Mouse (Mus musculus) hindbrain, embryonic 15.5 days (tissue): Measurements from ENCODE around the gene Nabp2. TPM values are rescaled to one million over a fixed set of nuclear protein-coding genes. Genes with fewer than 3 reads are reported as not detected.
A peak's percentile ranks its signal among the peaks of the same experiment; 100 is the strongest.

Experiments
- ATAC-seq: fragments of 200-750 bp; cut with Nextera tagmentation; 2 replicates; pipeline ENCODE4 v1.8.0; 2017; ENCODE audit warnings: low read depth, moderate number of reproducible peaks, moderate TSS enrichment; ENCODE audit not compliant: low FRiP score
- H3K27ac ChIP-seq: fragments of 300-500 bp; sonication (generic); replicated peaks from 2 replicates; pipeline ENCODE4 v1.5.1; 2015; ENCODE audit warnings: mild to moderate bottlenecking, inconsistent platforms
- H3K27me3 ChIP-seq: fragments of 300-500 bp; sonication (generic); 2 replicates; pipeline ENCODE4 v1.6.1; 2015; ENCODE audit warnings: control low read depth, inconsistent platforms
- H3K36me3 ChIP-seq: fragments of 300-500 bp; sonication (generic); 2 replicates; pipeline ENCODE4 v1.6.1; 2015; ENCODE audit warnings: control low read depth, inconsistent platforms
- H3K4me1 ChIP-seq: fragments of 300-500 bp; sonication (generic); replicated peaks from 2 replicates; pipeline ENCODE4 v1.6.1; 2015; ENCODE audit warnings: control low read depth, inconsistent platforms
- H3K4me2 ChIP-seq: fragments of 300-500 bp; sonication (generic); 2 replicates; pipeline ENCODE4 v1.6.1; 2015; ENCODE audit warnings: moderate library complexity, mild to moderate bottlenecking, inconsistent platforms
- H3K4me3 ChIP-seq: fragments of 300-500 bp; sonication (generic); 2 replicates; pipeline ENCODE4 v1.5.1; 2015; ENCODE audit warnings: mild to moderate bottlenecking, inconsistent platforms
- H3K9ac ChIP-seq: fragments of 300-500 bp; sonication (generic); 2 replicates; pipeline ENCODE4 v1.6.1; 2015; ENCODE audit warnings: inconsistent platforms
- H3K9me3 ChIP-seq: fragments of 300-500 bp; sonication (generic); 2 replicates; pipeline ENCODE4 v1.6.1; 2016; ENCODE audit warnings: control low read depth, inconsistent platforms
- WGBS: fragments of 180-500 bp; shearing (Covaris S2); methylation state at CpG from one replicate; pipeline ENCODE4 v1.1.7; 2015; 5-methylcytosine and 5-hydroxymethylcytosine counted together
- polyA plus RNA-seq: library from polyadenylated mRNA; unstranded; fragments of >200 nt; fragmentation: Nextera tagmentation; extraction: Ambion mirVana; gene quantifications from 2 replicates; pipeline ENCODE4 v1.2.1, GENCODE M21; 2015

Gene Nabp2
- 137 and 141 TPM in 2 replicates for polyA plus RNA-seq

GRCm38 (mm10) chr10:128411211-128412054 is at the start of gene Nabp2, which contains the start of gene Rnf41:
Gene Nabp2, minus strand, starts transcription at chr10:128411492.
Gene Rnf41, plus strand, starts transcription at chr10:128411657.
- Histone ChIP-seq H3K4me3 (peak within 1 kb of the TSS; percentile 92), H3K4me2 (peak within 1 kb of the TSS; percentile 95), H3K27me3 (no peaks in the 10 kb centered on the region), H3K36me3 (peaks cover 20% of the 10 kb centered on the region), H3K9ac (peak within 1 kb of the TSS; percentile 89), H3K27ac (peak within 1 kb of the TSS; percentile 93), H3K9me3 (no peaks in the 10 kb centered on the region), H3K4me1 (peaks cover 51% of the 10 kb centered on the region)
- 0% methylated on average over 50 of the region's 50 CpGs for WGBS
- peak; percentile 89 for ATAC-seq

- H3K4me1 ChIP-seq: peaks cover 19% of the 10 kb centered on the region
- peak overlapping the region; percentile 76 for H3K4me3 ChIP-seq
- no peaks in the 10 kb centered on the region for H3K27me3 ChIP-seq
- H3K4me2 ChIP-seq: peak overlapping the region; percentile 89
- peak overlapping the region; percentile 98 for H3K9ac ChIP-seq
- no peak for ATAC-seq
- no peaks in the 10 kb centered on the region for H3K9me3 ChIP-seq
- peak overlapping the region; percentile 98 for H3K27ac ChIP-seq
- 4% methylated on average over 5 of the region's 5 CpGs for WGBS
- peaks cover 34% of the 10 kb centered on the region for H3K36me3 ChIP-seq
Measured at GRCm38 (mm10) chr10:128460270-128460630, 49.0 kb upstream of the Nabp2 start.

DNA sequence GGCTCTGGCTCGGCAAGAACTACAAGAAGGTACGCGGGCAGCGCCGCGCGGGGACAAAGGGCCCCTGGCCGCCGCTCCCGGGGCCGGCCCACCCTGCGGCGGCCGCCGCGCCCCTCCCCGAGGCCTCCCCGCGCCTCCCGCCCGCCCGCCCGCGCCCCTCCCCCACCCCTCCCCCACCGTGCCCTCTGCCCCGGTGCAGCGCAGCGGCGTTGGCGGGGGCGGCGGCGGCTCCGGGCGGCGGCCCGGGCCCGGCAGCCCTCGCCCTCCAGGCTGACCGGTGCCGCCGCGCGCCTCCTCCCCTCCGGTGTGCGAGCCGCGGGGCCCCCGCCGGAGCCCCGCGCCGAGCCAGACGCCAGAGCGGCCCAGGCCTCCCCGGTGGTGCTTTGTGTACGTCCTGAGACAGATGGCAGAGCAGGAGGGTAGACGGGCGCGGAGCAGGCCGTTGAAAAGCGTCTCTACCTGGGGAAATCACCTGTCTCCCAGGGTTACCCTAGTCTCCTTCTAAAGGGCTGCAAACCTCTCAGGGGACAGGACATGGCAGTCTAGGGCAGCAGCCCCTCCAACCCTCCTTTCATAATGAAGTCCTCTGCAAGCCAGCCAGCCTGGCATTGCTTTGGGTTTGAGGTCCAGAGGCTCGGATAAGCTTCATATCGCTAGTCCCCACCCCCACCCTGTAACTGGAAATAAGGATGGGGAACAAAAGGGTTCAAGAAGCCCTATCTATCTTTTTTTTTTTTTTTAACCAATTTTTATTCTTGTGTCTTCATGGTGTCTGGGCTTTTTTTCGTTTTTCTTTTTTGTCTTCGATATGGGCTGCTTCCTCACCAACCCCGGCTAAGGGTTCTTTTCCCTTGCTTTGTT is 48.3 kb upstream of the Nabp2 start:
- H3K4me2 ChIP-seq: peak overlapping the region; percentile 89
- peak overlapping the region; percentile 76 for H3K4me3 ChIP-seq
- H3K36me3 ChIP-seq: peaks cover 29% of the 10 kb centered on the region
- peak overlapping the region; percentile 98 for H3K27ac ChIP-seq
- H3K9ac ChIP-seq: peak overlapping the region; percentile 98
- H3K4me1 ChIP-seq: peaks cover 19% of the 10 kb centered on the region
- under 1% methylated on average over 15 of the region's 67 CpGs for WGBS
- ATAC-seq: peak; percentile 61
- no peaks in the 10 kb centered on the region for H3K27me3 ChIP-seq
- no peaks in the 10 kb centered on the region for H3K9me3 ChIP-seq

GRCm38 (mm10) chr10:128458719-128459408 is 47.6 kb upstream of the Nabp2 start, which contains the start of gene Smarcc2:
Gene Smarcc2, plus strand, starts transcription at chr10:128459248.
- Histone ChIP-seq H3K36me3 (peaks cover 22% of the 10 kb centered on the region), H3K9me3 (no peaks in the 10 kb centered on the region), H3K4me2 (peak within 1 kb of the TSS; percentile 89), H3K4me1 (peaks cover 19% of the 10 kb centered on the region), H3K9ac (peak within 1 kb of the TSS; percentile 98), H3K4me3 (peak within 1 kb of the TSS; percentile 76), H3K27ac (peak within 1 kb of the TSS; percentile 98), H3K27me3 (no peaks in the 10 kb centered on the region)
- WGBS: under 1% methylated on average over 68 of the region's 86 CpGs
- peak; percentile 80 for ATAC-seq

DNA sequence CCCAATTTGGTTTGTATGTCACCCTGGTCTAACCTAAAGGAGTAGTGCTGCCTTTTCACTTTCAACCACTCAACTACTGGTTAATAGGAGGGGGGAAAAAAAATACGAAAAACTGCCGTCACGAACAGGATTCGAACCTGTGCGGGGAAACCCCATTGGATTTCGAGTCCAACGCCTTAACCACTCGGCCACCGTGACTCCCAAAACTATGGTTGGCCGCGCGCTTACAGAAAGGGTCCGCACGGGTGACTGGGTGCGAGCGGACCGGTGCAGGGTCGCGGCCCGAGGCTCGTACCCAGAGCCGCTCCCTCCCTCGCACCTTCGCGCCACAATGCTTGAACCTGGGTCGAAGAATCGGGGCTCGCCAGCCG is 47.0 kb upstream of the Nabp2 start:
- Histone ChIP-seq H3K4me2 (peak overlapping the region; percentile 89), H3K4me3 (peak overlapping the region; percentile 76), H3K9ac (peak overlapping the region; percentile 98), H3K9me3 (no peaks in the 10 kb centered on the region), H3K36me3 (peaks cover 16% of the 10 kb centered on the region), H3K27me3 (no peaks in the 10 kb centered on the region), H3K4me1 (peaks cover 19% of the 10 kb centered on the region), H3K27ac (peak overlapping the region; percentile 98)
- WGBS: 0% methylated on average over 29 of the region's 29 CpGs
- ATAC-seq: peak; percentile 69

DNA sequence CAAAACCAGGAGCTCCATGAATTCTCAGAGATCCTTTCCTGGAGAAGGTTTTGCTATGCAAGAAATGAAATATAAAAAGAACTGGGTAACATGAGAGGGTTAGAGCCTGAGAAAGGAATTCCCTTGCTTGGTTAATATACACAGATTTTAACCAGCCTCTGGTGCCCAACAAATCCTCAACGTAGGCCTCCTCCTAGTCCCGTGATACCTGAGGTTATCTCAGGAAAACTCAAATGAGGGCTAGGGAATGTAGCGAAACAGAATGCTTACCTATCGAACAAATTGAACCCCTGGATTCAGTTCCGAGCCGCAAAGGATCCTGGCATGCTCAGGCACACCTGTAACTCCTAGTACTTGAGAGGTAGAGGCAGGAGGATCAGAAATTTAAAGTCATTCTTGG is 46.4 kb upstream of the Nabp2 start:
- Histone ChIP-seq H3K4me2 (peak overlapping the region; percentile 89), H3K27ac (peak overlapping the region; percentile 98), H3K36me3 (peaks cover 10% of the 10 kb centered on the region), H3K4me1 (peaks cover 19% of the 10 kb centered on the region), H3K27me3 (no peaks in the 10 kb centered on the region), H3K4me3 (peak overlapping the region; percentile 76; the same call in 1 of the 2 replicates), H3K9me3 (no peaks in the 10 kb centered on the region), H3K9ac (no peak overlapping the region)
- no peak for ATAC-seq
- WGBS: 86% methylated on average over 6 of the region's 6 CpGs

DNA sequence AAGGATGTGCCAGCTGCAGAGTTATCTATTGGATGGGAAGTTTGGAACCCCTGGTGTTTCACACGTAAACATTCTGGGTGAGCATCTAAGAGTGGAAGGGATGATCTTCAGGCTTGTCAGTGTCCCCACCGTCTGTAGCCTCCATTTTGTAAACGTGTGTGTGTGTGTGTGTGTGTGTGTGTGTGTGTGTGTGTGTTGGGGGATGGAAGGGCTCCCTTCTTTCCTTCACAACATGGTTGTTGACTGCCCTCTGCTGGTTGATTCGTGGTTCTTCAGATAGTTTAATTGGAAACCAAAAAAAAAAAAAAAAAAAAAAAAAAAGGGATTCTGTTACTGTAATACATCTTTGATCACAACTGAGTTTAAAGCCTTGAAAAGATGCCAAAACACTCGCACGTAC is 44.0 kb upstream of the Nabp2 start:
- Histone ChIP-seq H3K36me3 (no peaks in the 10 kb centered on the region), H3K4me1 (peaks cover 7% of the 10 kb centered on the region), H3K9me3 (no peaks in the 10 kb centered on the region), H3K27me3 (no peaks in the 10 kb centered on the region), H3K27ac (0 out of 2 replicates have a peak overlapping the region, but pooled peaks have one; percentile 44), H3K4me3 (peak overlapping the region; percentile 13; the same call in 1 of the 2 replicates), H3K4me2 (peak overlapping the region; percentile 40), H3K9ac (no peak overlapping the region)
- WGBS: 2% methylated on average over 6 of the region's 6 CpGs
- no peak for ATAC-seq

DNA sequence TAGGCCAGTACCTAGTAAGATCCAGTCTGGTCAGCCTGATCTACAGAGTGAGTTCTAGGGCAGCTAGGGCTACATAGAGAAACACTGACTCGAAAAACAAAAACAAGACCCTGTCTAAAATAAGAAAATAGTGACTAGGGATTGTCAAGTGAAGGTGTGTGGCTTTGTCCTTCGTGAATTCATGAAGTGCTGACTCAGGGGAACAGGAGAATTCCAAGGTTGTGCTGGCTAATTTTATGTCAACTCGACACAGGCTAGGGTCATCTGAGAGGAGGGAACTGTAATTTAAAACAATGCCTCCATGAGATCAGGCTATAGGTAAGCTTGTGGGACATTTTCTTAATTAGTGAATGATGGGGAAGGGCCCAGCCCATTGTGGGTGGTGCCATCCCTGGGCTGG is 43.2 kb upstream of the Nabp2 start:
- Histone ChIP-seq H3K9ac (no peak overlapping the region), H3K27ac (no peak overlapping the region), H3K27me3 (no peaks in the 10 kb centered on the region), H3K4me2 (no peak overlapping the region), H3K36me3 (no peaks in the 10 kb centered on the region), H3K4me3 (no peak overlapping the region), H3K4me1 (peaks cover 5% of the 10 kb centered on the region; the same call in 1 of the 2 replicates), H3K9me3 (no peaks in the 10 kb centered on the region)
- ATAC-seq: no peak
- 82% methylated on average over 3 of the region's 3 CpGs for WGBS

GRCm38 (mm10) chr10:128451014-128451413 is 39.7 kb upstream of the Nabp2 start:
- Histone ChIP-seq H3K4me2 (no peak overlapping the region), H3K36me3 (no peaks in the 10 kb centered on the region), H3K4me3 (no peak overlapping the region), H3K27me3 (no peaks in the 10 kb centered on the region), H3K27ac (no peak overlapping the region), H3K4me1 (no peaks in the 10 kb centered on the region), H3K9me3 (no peaks in the 10 kb centered on the region), H3K9ac (no peak overlapping the region)
- WGBS: 84% methylated on average over 6 of the region's 6 CpGs
- ATAC-seq: no peak

- H3K4me3 ChIP-seq: no peak overlapping the region
- no peak overlapping the region for H3K4me2 ChIP-seq
- H3K27me3 ChIP-seq: no peaks in the 10 kb centered on the region
- peaks cover 7% of the 10 kb centered on the region; the same call in 1 of the 2 replicates for H3K36me3 ChIP-seq
- no peak overlapping the region for H3K27ac ChIP-seq
- ATAC-seq: no peak
- H3K9ac ChIP-seq: no peak overlapping the region
- H3K9me3 ChIP-seq: no peaks in the 10 kb centered on the region
- 91% methylated on average over 4 of the region's 4 CpGs for WGBS
- H3K4me1 ChIP-seq: no peaks in the 10 kb centered on the region
Measured at GRCm38 (mm10) chr10:128445407-128445806, 34.1 kb upstream of the Nabp2 start.

- no peak overlapping the region for H3K4me3 ChIP-seq
- no peak overlapping the region for H3K9ac ChIP-seq
- WGBS: 77% methylated on average over 6 of the region's 6 CpGs
- no peaks in the 10 kb centered on the region for H3K9me3 ChIP-seq
- H3K4me2 ChIP-seq: no peak overlapping the region
- no peaks in the 10 kb centered on the region for H3K27me3 ChIP-seq
- no peaks in the 10 kb centered on the region for H3K4me1 ChIP-seq
- no peak for ATAC-seq
- no peak overlapping the region for H3K27ac ChIP-seq
- peaks cover 15% of the 10 kb centered on the region for H3K36me3 ChIP-seq
Measured at GRCm38 (mm10) chr10:128444354-128444753, 33.1 kb upstream of the Nabp2 start.
